Mouse (Mus musculus) ES-Bruce4 (cell line): ENCODE measurements around the gene Aspscr1.

Source experiments
- CTCF ChIP-seq: IDR thresholded peaks from one replicate; pipeline ENCODE4 v1.8.1; 2011; ENCODE audit warnings: low read depth, low read length
- EP300 ChIP-seq: IDR thresholded peaks from 2 replicates; pipeline ENCODE4 v1.6.1; 2011; ENCODE audit warnings: low read depth, low read length; ENCODE audit not compliant: insufficient read depth
- POLR2A ChIP-seq: IDR thresholded peaks from one replicate; pipeline ENCODE4 v1.8.1; 2011; ENCODE audit warnings: low read length; ENCODE audit not compliant: insufficient read depth

DNA sequence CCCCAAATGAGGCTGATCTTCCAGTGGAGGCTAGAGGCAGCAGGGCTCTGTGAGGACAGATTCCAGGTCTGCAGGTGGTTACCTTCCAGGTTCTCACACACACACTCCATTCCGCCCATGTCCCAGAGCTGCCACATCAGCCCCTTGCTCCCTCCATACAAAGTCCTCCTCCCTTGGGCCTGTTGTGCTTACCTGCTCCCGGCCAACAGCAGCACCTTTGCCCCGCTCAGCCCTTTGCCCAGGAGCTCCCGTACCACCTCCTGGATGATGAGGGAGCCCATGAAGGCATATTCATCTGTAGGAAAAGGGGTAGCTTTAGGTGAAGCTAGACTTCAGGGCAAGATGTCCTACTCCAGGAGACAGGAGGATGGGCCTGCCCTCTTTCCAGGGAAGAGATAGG is 15.5 kb upstream of the Aspscr1 start:
- TF ChIP-seq CTCF (no peak), EP300 (no peak), POLR2A (no peak)
